Mouse (Mus musculus): Measurements from ENCODE around the gene Gm3500. TPM values are rescaled to one million over a fixed set of nuclear protein-coding genes. Genes with fewer than 3 reads are reported as not detected.

The Gm3500 gene
- not detected for polyA plus RNA-seq (2014; fragmentation: Illumina TruSeq; extraction: RNeasy Lipid Tissue Mini Kit (QIAGEN cat#74804); ENCODE audit: low read depth, low replicate concordance)

GRCm38 (mm10) chr14:5388949-5389348 is at the start of gene Gm3500:
Gene Gm3500 (minus strand): TSS chr14:5389049.

GRCm38 (mm10) chr14:5334828-5335227 is 54.0 kb downstream of the Gm3500 start, which contains the start of gene Gm3542:
Gene Gm3542 (minus strand): TSS chr14:5334928.

Other genes with a start within 250 kb of the Gm3500 start
- not detected for gene Gm3317, start 224.5 kb downstream of the Gm3500 start, polyA plus RNA-seq (2014; fragmentation: Illumina TruSeq; extraction: RNeasy Lipid Tissue Mini Kit (QIAGEN cat#74804); ENCODE audit: low read depth, low replicate concordance)
- gene Gm8271, start 203.3 kb downstream of the Gm3500 start, polyA plus RNA-seq (2014; fragmentation: Illumina TruSeq; extraction: RNeasy Lipid Tissue Mini Kit (QIAGEN cat#74804); ENCODE audit: low read depth, low replicate concordance) = not detected
- gene Gm3526, start 128.5 kb downstream of the Gm3500 start, polyA plus RNA-seq (2014; fragmentation: Illumina TruSeq; extraction: RNeasy Lipid Tissue Mini Kit (QIAGEN cat#74804); ENCODE audit: low read depth, low replicate concordance) = not detected
- gene Gm3542, start 54.1 kb downstream of the Gm3500 start, polyA plus RNA-seq (2014; fragmentation: Illumina TruSeq; extraction: RNeasy Lipid Tissue Mini Kit (QIAGEN cat#74804); ENCODE audit: low read depth, low replicate concordance) = not detected
- gene Gm3194, start 66.4 kb upstream of the Gm3500 start, polyA plus RNA-seq (2014; fragmentation: Illumina TruSeq; extraction: RNeasy Lipid Tissue Mini Kit (QIAGEN cat#74804); ENCODE audit: low read depth, low replicate concordance) = not detected
- not detected for gene Gm8246, start 88.8 kb upstream of the Gm3500 start, polyA plus RNA-seq (2014; fragmentation: Illumina TruSeq; extraction: RNeasy Lipid Tissue Mini Kit (QIAGEN cat#74804); ENCODE audit: low read depth, low replicate concordance)
- not detected for gene Gm3187, start 95.2 kb upstream of the Gm3500 start, polyA plus RNA-seq (2014; fragmentation: Illumina TruSeq; extraction: RNeasy Lipid Tissue Mini Kit (QIAGEN cat#74804); ENCODE audit: low read depth, low replicate concordance)
- not detected for gene Gm3488, start 112.6 kb upstream of the Gm3500 start, polyA plus RNA-seq (2014; fragmentation: Illumina TruSeq; extraction: RNeasy Lipid Tissue Mini Kit (QIAGEN cat#74804); ENCODE audit: low read depth, low replicate concordance)
- not detected for gene Gm3532, start 149.4 kb upstream of the Gm3500 start, polyA plus RNA-seq (2014; fragmentation: Illumina TruSeq; extraction: RNeasy Lipid Tissue Mini Kit (QIAGEN cat#74804); ENCODE audit: low read depth, low replicate concordance)
- not detected for gene Gm8265, start 244.0 kb upstream of the Gm3500 start, polyA plus RNA-seq (2014; fragmentation: Illumina TruSeq; extraction: RNeasy Lipid Tissue Mini Kit (QIAGEN cat#74804); ENCODE audit: low read depth, low replicate concordance)

Measured in liver, adult 10 weeks (tissue).